Mouse (Mus musculus) myocyte (in vitro differentiated cells): Measurements from ENCODE around the gene Hoxa6. TPM values are rescaled to one million over a fixed set of nuclear protein-coding genes. Genes with fewer than 3 reads are reported as not detected.

Source experiments
- H3K27me3 ChIP-seq: one replicate; pipeline ENCODE4 v1.6.1; 2011; ENCODE audit not compliant: control insufficient read depth, insufficient read depth, insufficient read length
- H3K36me3 ChIP-seq: one replicate; pipeline ENCODE4 v1.6.1; 2011; ENCODE audit not compliant: control insufficient read depth, insufficient read depth
- H3K4me2 ChIP-seq: one replicate; pipeline ENCODE4 v1.6.1; 2011; ENCODE audit warnings: low read depth, control low read depth
- H3K4me3 ChIP-seq: one replicate; pipeline ENCODE4 v1.5.1; 2011; ENCODE audit warnings: mild to moderate bottlenecking, control low read depth, moderate library complexity
- H3K79me2 ChIP-seq: one replicate; pipeline ENCODE4 v1.6.1; 2011; ENCODE audit not compliant: control insufficient read depth, insufficient read depth
- H3ac ChIP-seq: one replicate; pipeline ENCODE4 v1.6.1; 2011; ENCODE audit not compliant: control insufficient read depth, insufficient read length
- CEBPB ChIP-seq: IDR thresholded peaks from 2 replicates; pipeline ENCODE4 v1.6.1; 2011; ENCODE audit warnings: mild to moderate bottlenecking, moderate library complexity; ENCODE audit not compliant: poor library complexity, insufficient read depth, severe bottlenecking
- E2F4 ChIP-seq: IDR thresholded peaks from one replicate; pipeline ENCODE4 v1.6.1; 2011; ENCODE audit warnings: mild to moderate bottlenecking, control low read depth, moderate library complexity; ENCODE audit not compliant: insufficient read depth
- MAX ChIP-seq: IDR thresholded peaks from one replicate; pipeline ENCODE4 v1.6.1; 2011; ENCODE audit warnings: low read depth, mild to moderate bottlenecking, control low read depth
- MYOD1 ChIP-seq, 3 experiments: IDR thresholded peaks; one replicate each; pipeline ENCODE4 v1.6.1; 2011; ENCODE audit warnings: control low read depth in 2 of 3, low read depth in 2 of 3, mild to moderate bottlenecking in 2 of 3, moderate library complexity in 1 of 3; ENCODE audit not compliant: insufficient read length in 2 of 3, control insufficient read depth in 1 of 3
- MYOG ChIP-seq, 3 experiments: IDR thresholded peaks; one replicate each; pipeline ENCODE4 v1.6.1; 2011; ENCODE audit warnings: control low read depth in 2 of 3, low read depth in 2 of 3, mild to moderate bottlenecking in 2 of 3; ENCODE audit not compliant: insufficient read length in 2 of 3, control insufficient read depth in 1 of 3, insufficient read depth in 1 of 3
- POLR2A ChIP-seq: IDR thresholded peaks from one replicate; pipeline ENCODE4 v1.6.1; 2011; ENCODE audit warnings: low read depth, mild to moderate bottlenecking, control low read depth, moderate library complexity; ENCODE audit not compliant: insufficient read length
- POLR2AphosphoS2 ChIP-seq: IDR thresholded peaks from one replicate; pipeline ENCODE4 v1.6.1; 2011; ENCODE audit warnings: low read depth, control low read depth; ENCODE audit not compliant: insufficient read length
- REST ChIP-seq: IDR thresholded peaks from one replicate; pipeline ENCODE4 v1.6.1; 2011; ENCODE audit warnings: mild to moderate bottlenecking, control low read depth, moderate library complexity; ENCODE audit not compliant: insufficient read depth, insufficient read length
- SRF ChIP-seq: IDR thresholded peaks from one replicate; pipeline ENCODE4 v1.6.1; 2011; ENCODE audit warnings: low read depth; ENCODE audit not compliant: control insufficient read depth, insufficient read length
- TCF12 ChIP-seq: IDR thresholded peaks from one replicate; pipeline ENCODE4 v1.6.1; 2011; ENCODE audit warnings: mild to moderate bottlenecking, control low read depth; ENCODE audit not compliant: poor library complexity, insufficient read depth, severe bottlenecking
- TCF3 ChIP-seq: IDR thresholded peaks from one replicate; pipeline ENCODE4 v1.6.1; 2011; ENCODE audit warnings: low read depth, control low read depth; ENCODE audit not compliant: insufficient read length
- USF1 ChIP-seq: IDR thresholded peaks from one replicate; pipeline ENCODE4 v1.6.1; 2011; ENCODE audit warnings: low read depth, mild to moderate bottlenecking, control low read depth, moderate library complexity
- polyA plus RNA-seq: library from polyadenylated mRNA; unstranded; fragments of >200 nt; fragmentation: generic; extraction: Trizol; gene quantifications from one replicate; pipeline ENCODE4 v1.2.1, GENCODE M21; 2012; ENCODE audit warnings: missing spikeins

Gene Hoxa6
- polyA plus RNA-seq, 1 experiment = 0.88 TPM

GRCm38 (mm10) chr6:52203121-52203370, 5.5 kb downstream of the Hoxa6 start:
- H3K27me3 ChIP-seq = no peaks in the 10 kb centered on the region
- no peak overlapping the region for H3K4me2 ChIP-seq
- H3ac ChIP-seq = no peak overlapping the region
- peaks cover 16% of the 10 kb centered on the region for H3K36me3 ChIP-seq
- TF ChIP-seq MYOG (IDR thresholded peaks at IDR 0.05; ENCODE audit: control insufficient read depth in 1 of 3, insufficient read depth in 1 of 3, insufficient read length in 2 of 3, low read depth in 2 of 3) (no peak), CEBPB (no peak), TCF12 (no peak)
- H3K79me2 ChIP-seq = peaks cover 5% of the 10 kb centered on the region
- H3K4me3 ChIP-seq = no peak overlapping the region

GRCm38 (mm10) chr6:52202362-52203120, 6.0 kb downstream of the Hoxa6 start:
- TF ChIP-seq POLR2AphosphoS2 = no peak
- Histone ChIP-seq H3K4me2 (no peak overlapping the region), H3K36me3 (peaks cover 16% of the 10 kb centered on the region), H3K79me2 (peaks cover under 1% of the 10 kb centered on the region), H3K4me3 (no peak overlapping the region), H3K27me3 (no peaks in the 10 kb centered on the region), H3ac (no peak overlapping the region)

GRCm38 (mm10) chr6:52201269-52201668, 7.3 kb downstream of the Hoxa6 start:
- Histone ChIP-seq H3K79me2 (no peaks in the 10 kb centered on the region), H3K27me3 (no peaks in the 10 kb centered on the region), H3K36me3 (peaks cover 16% of the 10 kb centered on the region), H3K4me2 (no peak overlapping the region), H3K4me3 (no peak overlapping the region), H3ac (no peak overlapping the region)
- TF ChIP-seq TCF12 (no peak), E2F4 (no peak), TCF3 (no peak), POLR2AphosphoS2 (no peak)

GRCm38 (mm10) chr6:52200751-52201250, 7.7 kb downstream of the Hoxa6 start:
- Histone ChIP-seq H3ac (no peak overlapping the region), H3K27me3 (no peaks in the 10 kb centered on the region), H3K36me3 (peaks cover 16% of the 10 kb centered on the region), H3K4me3 (no peak overlapping the region), H3K79me2 (no peaks in the 10 kb centered on the region), H3K4me2 (no peak overlapping the region)
- TF ChIP-seq TCF12 (no peak), TCF3 (no peak), REST (no peak), POLR2A (no peak), MYOG (IDR thresholded peaks at IDR 0.05; ENCODE audit: control insufficient read depth in 1 of 3, insufficient read depth in 1 of 3, insufficient read length in 2 of 3, low read depth in 2 of 3) (no peak), MYOD1 (IDR thresholded peaks at IDR 0.05; ENCODE audit: control insufficient read depth in 1 of 3, insufficient read length in 2 of 3, low read depth in 2 of 3) (no peak), SRF (no peak), MAX (no peak), CEBPB (no peak), USF1 (no peak), POLR2AphosphoS2 (no peak), E2F4 (no peak)

GRCm38 (mm10) chr6:52200073-52200750, 8.3 kb downstream of the Hoxa6 start:
- TF ChIP-seq CEBPB = no peak
- TF ChIP-seq MAX = no peak
- TF ChIP-seq TCF12 = no peak
- TF ChIP-seq REST = no peak
- no peak for TF ChIP-seq POLR2A
- no peak for TF ChIP-seq MYOG (IDR thresholded peaks at IDR 0.05; ENCODE audit: control insufficient read depth in 1 of 3, insufficient read depth in 1 of 3, insufficient read length in 2 of 3, low read depth in 2 of 3)
- no peak for TF ChIP-seq SRF
- TF ChIP-seq MYOD1 (IDR thresholded peaks at IDR 0.05; ENCODE audit: control insufficient read depth in 1 of 3, insufficient read length in 2 of 3, low read depth in 2 of 3) = no peak
- no peak for TF ChIP-seq E2F4
- no peak for TF ChIP-seq TCF3
- TF ChIP-seq USF1 = no peak
- TF ChIP-seq POLR2AphosphoS2 = no peak
- Histone ChIP-seq H3ac (no peak overlapping the region), H3K27me3 (no peaks in the 10 kb centered on the region), H3K4me2 (no peak overlapping the region), H3K4me3 (no peak overlapping the region), H3K79me2 (no peaks in the 10 kb centered on the region), H3K36me3 (peaks cover 12% of the 10 kb centered on the region)
